Mouse (Mus musculus) thymus, adult 2 months (tissue): ENCODE data around the gene Akr1cl.

Source experiments
- CTCF ChIP-seq: fragments of 200-500 bp; IDR thresholded peaks from 2 replicates; pipeline ENCODE4 v1.5.1; 2012; ENCODE audit warnings: mild to moderate bottlenecking, control low read depth, low read length, moderate library complexity, borderline replicate concordance; ENCODE audit not compliant: control insufficient read depth, poor library complexity, insufficient read depth; ENCODE audit errors: extremely low read depth
- POLR2A ChIP-seq: fragments of 200-500 bp; IDR thresholded peaks from 2 replicates; pipeline ENCODE4 v1.6.1; 2012; ENCODE audit warnings: mild to moderate bottlenecking, low read length, control low read depth, moderate library complexity; ENCODE audit not compliant: control insufficient read depth, poor library complexity, insufficient read depth; ENCODE audit errors: extremely low read depth

- TF ChIP-seq CTCF (no peak), POLR2A (no peak)
Measured at GRCm38 (mm10) chr1:65051696-65052095, 19.1 kb upstream of the Akr1cl start.
